Mouse (Mus musculus) CH12.LX (cell line): ENCODE data around the gene Mbd5. TPM values are rescaled to one million over a fixed set of nuclear protein-coding genes. Genes with fewer than 3 reads are reported as not detected.

ENCODE experiments used
- DNase-seq: peaks from one replicate; pipeline ENCODE4 v3.0.0-alpha.2; 2013; ENCODE audit errors: extremely low read depth
- H3K27ac ChIP-seq: 2 replicates; pipeline ENCODE4 v1.5.1; 2012; ENCODE audit warnings: low read depth, mild to moderate bottlenecking, control low read depth, moderate library complexity; ENCODE audit not compliant: insufficient read depth
- H3K27me3 ChIP-seq: replicated peaks from 2 replicates; pipeline ENCODE3; 2012; ENCODE audit warnings: inconsistent platforms
- H3K36me3 ChIP-seq, 2 experiments: replicated peaks in 1 of 2; 2 replicates each; pipeline versions ENCODE3 to v1.6.1; 2012; ENCODE audit warnings: inconsistent platforms in 1 of 2, low read length in 1 of 2, mild to moderate bottlenecking in 1 of 2, mixed read lengths in 1 of 2, moderate library complexity in 1 of 2; ENCODE audit not compliant: control insufficient read depth in 1 of 2, insufficient read depth in 1 of 2
- H3K4me1 ChIP-seq, 2 experiments: 2 replicates each; pipeline ENCODE4 v1.6.1; 2012; ENCODE audit warnings: inconsistent platforms in 1 of 2, moderate library complexity in 1 of 2; ENCODE audit not compliant: insufficient read depth in 2 of 2, control insufficient read depth in 1 of 2
- H3K4me2 ChIP-seq: 2 replicates; pipeline ENCODE4 v1.6.1; 2012; ENCODE audit warnings: low read depth, mild to moderate bottlenecking, control low read depth; ENCODE audit not compliant: poor library complexity, insufficient read depth, severe bottlenecking
- H3K4me3 ChIP-seq, 3 experiments: fragments of 150-350 bp in 1 of 3; sonication (generic) in 1 of 3; replicated peaks in 1 of 3; 2 replicates each; pipeline versions ENCODE3 to v1.5.1; 2011 to 2012; ENCODE audit warnings: low read depth in 2 of 3, low read length in 2 of 3, mild to moderate bottlenecking in 2 of 3, moderate library complexity in 2 of 3, control low read depth in 1 of 3, improper control_type of control experiment in 1 of 3, inconsistent platforms in 1 of 3, mixed read lengths in 1 of 3; ENCODE audit not compliant: poor library complexity in 1 of 3
- H3K79me2 ChIP-seq: replicated peaks from 2 replicates; pipeline ENCODE4 v1.6.1; 2012; ENCODE audit warnings: mild to moderate bottlenecking, moderate library complexity; ENCODE audit not compliant: control insufficient read depth, poor library complexity, insufficient read depth, severe bottlenecking; ENCODE audit errors: extremely low read depth
- H3K9ac ChIP-seq: 2 replicates; pipeline ENCODE4 v1.6.1; 2012; ENCODE audit warnings: low read depth, mild to moderate bottlenecking, control low read depth, moderate library complexity; ENCODE audit not compliant: insufficient read depth
- H3K9me3 ChIP-seq: replicated peaks from 2 replicates; pipeline ENCODE3; 2012; ENCODE audit warnings: low read length, inconsistent platforms, mixed read lengths
- BHLHE40 ChIP-seq: IDR thresholded peaks from 2 replicates; pipeline ENCODE4 v1.6.1; 2011; ENCODE audit warnings: mild to moderate bottlenecking, low read depth, low read length, improper control_type of control experiment
- CHD1 ChIP-seq: IDR thresholded peaks from 2 replicates; pipeline ENCODE4 v1.6.1; 2012; ENCODE audit warnings: low read depth, low read length, improper control_type of control experiment, inconsistent platforms
- CHD2 ChIP-seq: IDR thresholded peaks from 2 replicates; pipeline ENCODE4 v1.6.1; 2011; ENCODE audit warnings: low read length, improper control_type of control experiment
- CTCF ChIP-seq, 2 experiments: IDR thresholded peaks in 1 of 2; conservative IDR thresholded peaks in 1 of 2; 2 replicates each; pipeline ENCODE4 v1.5.1; 2011 to 2012; ENCODE audit warnings: low read depth in 2 of 2, low read length in 2 of 2, improper control_type of control experiment in 1 of 2, inconsistent platforms in 1 of 2, mild to moderate bottlenecking in 1 of 2, moderate library complexity in 1 of 2
- E2F4 ChIP-seq: IDR thresholded peaks from 2 replicates; pipeline ENCODE4 v1.6.1; 2011; ENCODE audit warnings: low read depth, low read length, improper control_type of control experiment; ENCODE audit not compliant: insufficient replicate concordance
- ETS1 ChIP-seq: conservative IDR thresholded peaks from 2 replicates; pipeline ENCODE4 v1.6.1; 2012; ENCODE audit warnings: low read depth, mild to moderate bottlenecking, inconsistent platforms, low read length, improper control_type of control experiment, moderate library complexity
- GABPA ChIP-seq: IDR thresholded peaks from 2 replicates; pipeline ENCODE4 v1.6.1; 2012; ENCODE audit warnings: low read depth, low read length, improper control_type of control experiment, inconsistent platforms; ENCODE audit not compliant: insufficient replicate concordance
- IRF4 ChIP-seq: IDR thresholded peaks from 2 replicates; pipeline ENCODE4 v1.6.1; 2014; ENCODE audit warnings: low read depth, mild to moderate bottlenecking, inconsistent platforms, low read length, improper control_type of control experiment
- JUN ChIP-seq: IDR thresholded peaks from 2 replicates; pipeline ENCODE4 v1.6.1; 2011; ENCODE audit warnings: low read depth, mild to moderate bottlenecking, low read length, improper control_type of control experiment, moderate library complexity; ENCODE audit not compliant: insufficient read depth
- KAT2A ChIP-seq: IDR thresholded peaks from 2 replicates; pipeline ENCODE4 v1.6.1; 2012; ENCODE audit warnings: low read length, improper control_type of control experiment, inconsistent platforms; ENCODE audit not compliant: insufficient replicate concordance
- MAX ChIP-seq: IDR thresholded peaks from 2 replicates; pipeline ENCODE4 v1.6.1; 2011; ENCODE audit warnings: low read length, improper control_type of control experiment
- MAZ ChIP-seq: IDR thresholded peaks from 2 replicates; pipeline ENCODE4 v1.6.1; 2012; ENCODE audit warnings: low read depth, mild to moderate bottlenecking, inconsistent platforms, low read length, improper control_type of control experiment, moderate library complexity
- MEF2A ChIP-seq: IDR thresholded peaks from 2 replicates; pipeline ENCODE4 v1.6.1; 2014; ENCODE audit warnings: low read depth, mild to moderate bottlenecking, inconsistent platforms, low read length, improper control_type of control experiment, borderline replicate concordance
- MXI1 ChIP-seq: IDR thresholded peaks from 2 replicates; pipeline ENCODE4 v1.6.1; 2011; ENCODE audit warnings: mild to moderate bottlenecking, low read depth, low read length, improper control_type of control experiment
- MYC ChIP-seq: IDR thresholded peaks from 2 replicates; pipeline ENCODE4 v1.6.1; 2011; ENCODE audit warnings: low read depth, mild to moderate bottlenecking, improper control_type of control experiment, low read length
- NRF1 ChIP-seq: IDR thresholded peaks from 2 replicates; pipeline ENCODE4 v1.6.1; 2014; ENCODE audit warnings: low read depth, mild to moderate bottlenecking, inconsistent platforms, low read length, improper control_type of control experiment, moderate library complexity
- PAX5 ChIP-seq: IDR thresholded peaks from 2 replicates; pipeline ENCODE4 v1.6.1; 2012; ENCODE audit warnings: low read length, inconsistent platforms, mixed read lengths
- POLR2A ChIP-seq: IDR thresholded peaks from 2 replicates; pipeline ENCODE4 v1.6.1; 2011; ENCODE audit warnings: low read depth, mild to moderate bottlenecking, improper control_type of control experiment, low read length
- POLR2AphosphoS2 ChIP-seq: IDR thresholded peaks from 2 replicates; pipeline ENCODE4 v1.6.1; 2011; ENCODE audit warnings: low read depth, low read length, improper control_type of control experiment
- RCOR1 ChIP-seq: conservative IDR thresholded peaks from 2 replicates; pipeline ENCODE4 v1.6.1; 2012; ENCODE audit warnings: low read depth, mild to moderate bottlenecking, inconsistent platforms, low read length, improper control_type of control experiment
- SIN3A ChIP-seq: IDR thresholded peaks from 2 replicates; pipeline ENCODE4 v1.6.1; 2012; ENCODE audit warnings: low read length, improper control_type of control experiment, inconsistent platforms
- SMC3 ChIP-seq: IDR thresholded peaks from 2 replicates; pipeline ENCODE4 v1.6.1; 2011; ENCODE audit warnings: low read depth, low read length, improper control_type of control experiment
- TBP ChIP-seq: conservative IDR thresholded peaks from 2 replicates; pipeline ENCODE4 v1.6.1; 2011; ENCODE audit warnings: low read depth, low read length, improper control_type of control experiment
- TCF12 ChIP-seq: IDR thresholded peaks from 2 replicates; pipeline ENCODE4 v1.6.1; 2014; ENCODE audit warnings: low read depth, mild to moderate bottlenecking, inconsistent platforms, low read length, improper control_type of control experiment
- USF1 ChIP-seq: IDR thresholded peaks from 2 replicates; pipeline ENCODE4 v1.6.1; 2014; ENCODE audit warnings: low read depth, mild to moderate bottlenecking, inconsistent platforms, low read length, improper control_type of control experiment
- USF2 ChIP-seq: conservative IDR thresholded peaks from 2 replicates; pipeline ENCODE4 v1.6.1; 2011; ENCODE audit warnings: low read depth, low read length, improper control_type of control experiment
- ZC3H11A ChIP-seq: IDR thresholded peaks from 2 replicates; pipeline ENCODE4 v1.6.1; 2012; ENCODE audit warnings: low read depth, mild to moderate bottlenecking, inconsistent platforms, low read length, improper control_type of control experiment
- dilution Hi-C: fragments of 300-500 bp; cut with MboI; formaldehyde crosslinking; loops from 2 replicates; pipeline ENCODE4 v1.14.3; 2020; ENCODE audit warnings: low sequenced_read_pairs; ENCODE audit not compliant: extremely low pct_unique_long_range_greater_than_20kb, extremely low pct_ligation_motif_present
- in situ Hi-C: fragments of 300-500 bp; cut with MboI; formaldehyde crosslinking; loops from 3 replicates; pipeline ENCODE4 v1.14.3; 2019; ENCODE audit warnings: low sequenced_read_pairs, low pct_ligation_motif_present, low pct_unique_long_range_greater_than_20kb, mixed read lengths
- polyA plus RNA-seq: library from polyadenylated mRNA; unstranded; fragments of >175 nt; gene quantifications from 2 replicates; pipeline ENCODE4 v1.2.1, GENCODE M21; 2012; ENCODE audit warnings: low read depth; ENCODE audit not compliant: insufficient read length
- total RNA-seq, 2 experiments: library from RNA; depleted of rRNA; stranded (reverse); fragments of 300-350 nt in 1 of 2; fragments of >200 nt in 1 of 2; gene quantifications; 2 replicates each; pipeline ENCODE4 v1.2.3; 2012 to 2014

Mbd5 gene
- total and polyA plus RNA-seq, 3 experiments: 2.8 to 6.3 (median 5.8) TPM

GRCm38 (mm10) chr2:49160232-49160947, 211.1 kb downstream of the Mbd5 start:
- Histone ChIP-seq H3K9ac (no peak overlapping the region), H3K27me3 (no peaks in the 10 kb centered on the region), H3K79me2 (no peaks in the 10 kb centered on the region), H3K9me3 (no peaks in the 10 kb centered on the region), H3K4me2 (no peak overlapping the region), H3K36me3 (peaks cover 0 to 8% of the 10 kb centered on the region in 2 experiments), H3K4me1 (no peaks in the 10 kb centered on the region), H3K27ac (no peak overlapping the region), H3K4me3 (no peak overlapping the region)
- TF ChIP-seq IRF4 (no peak), CHD1 (no peak), SMC3 (no peak), E2F4 (no peak), TBP (no peak), CTCF (conservative IDR thresholded peaks at IDR 0.05 in 1 of 2, IDR thresholded peaks at IDR 0.05 in 1 of 2; ENCODE audit: low read depth in 2 of 2, low read length in 2 of 2) (no peak), USF2 (no peak), MXI1 (no peak), NRF1 (no peak), CHD2 (no peak), RCOR1 (no peak), SIN3A (no peak), USF1 (no peak), TCF12 (no peak), PAX5 (no peak), POLR2A (no peak)
- DNase-seq: no peak
- dilution Hi-C loops: no loop called here
- in situ Hi-C loops: no loop called here

GRCm38 (mm10) chr2:49169766-49170165, 220.5 kb downstream of the Mbd5 start:
- peaks cover 0 to 2% of the 10 kb centered on the region in 2 experiments for H3K36me3 ChIP-seq
- H3K9ac ChIP-seq: no peak overlapping the region
- H3K4me2 ChIP-seq: no peak overlapping the region
- DNase-seq: no peak
- dilution Hi-C loops (no loop called here), in situ Hi-C loops (no loop called here)
- H3K4me1 ChIP-seq: no peaks in the 10 kb centered on the region
- H3K4me3 ChIP-seq: no peak overlapping the region
- H3K9me3 ChIP-seq: no peaks in the 10 kb centered on the region
- no peaks in the 10 kb centered on the region for H3K27me3 ChIP-seq
- no peak for TF ChIP-seq MAZ
- no peak for TF ChIP-seq ETS1
- TF ChIP-seq MAX: no peak
- TF ChIP-seq SIN3A: no peak
- no peak for TF ChIP-seq BHLHE40
- TF ChIP-seq NRF1: no peak
- no peak for TF ChIP-seq GABPA
- TF ChIP-seq MYC: no peak
- TF ChIP-seq POLR2AphosphoS2: no peak
- no peak for TF ChIP-seq MEF2A
- TF ChIP-seq JUN: no peak
- TF ChIP-seq MXI1: no peak
- TF ChIP-seq KAT2A: no peak
- no peak for TF ChIP-seq ZC3H11A
- no peak for TF ChIP-seq POLR2A
- H3K79me2 ChIP-seq: no peaks in the 10 kb centered on the region
- no peak overlapping the region for H3K27ac ChIP-seq
